8 mouse cellular contexts compared by ENCODE assay signal in genomic region chr11:117949392-117950091, GRCm38 (mm10). TPM values are rescaled to one million over a fixed set of nuclear protein-coding genes. Genes with fewer than 3 reads are reported as not detected.
DNase-seq lines count a peak whose midpoint lies in the region; ATAC-seq and TF ChIP-seq lines count a peak whose summit lies in the region.

No protein-coding gene starts in this region.

- peak overlapping the region; percentile 30 for H3K4me3 ChIP-seq in hindbrain, embryonic 16.5 days (ENCODE audit: low read length)
- H3K4me3 ChIP-seq in liver, embryonic 12.5 days: peak overlapping the region; percentile 39
- H3K4me3 ChIP-seq in myocyte: no peak overlapping the region

- 3% methylated on average over 43 of the region's 49 CpGs for WGBS in hindbrain, embryonic 16.5 days
- WGBS in liver, embryonic 12.5 days (ENCODE audit: insufficient replicate concordance): 5% methylated on average over 49 of the region's 49 CpGs

- H3K9ac ChIP-seq in hindbrain, embryonic 16.5 days (ENCODE audit: low read depth, low read length): peak overlapping the region; percentile 35
- H3K9ac ChIP-seq in liver, embryonic 12.5 days: peak overlapping the region; percentile 42

- no peaks in the 10 kb centered on the region for H3K9me3 ChIP-seq in hindbrain, embryonic 16.5 days (ENCODE audit: control insufficient read depth, low read length)
- H3K9me3 ChIP-seq in liver, embryonic 12.5 days (replicated peaks): no peaks in the 10 kb centered on the region

- peak; percentile 82 for DNase-seq in adrenal gland, adult 2 months
- DNase-seq in adrenal gland, postnatal 4 days (ENCODE audit: low spot score in 2 of 2): no peak
- DNase-seq in adrenal gland, postnatal 36 days: peak; percentile 75 to 81
- DNase-seq in gastrocnemius, postnatal 14 days: peak; percentile 96
- peak; percentile 81 for DNase-seq in urinary bladder, postnatal 25 days (ENCODE audit: low spot score)

- no peak overlapping the region for H3ac ChIP-seq in myocyte (ENCODE audit: control insufficient read depth, insufficient read length)

- no peaks in the 10 kb centered on the region for H3K79me2 ChIP-seq in myocyte (ENCODE audit: control insufficient read depth, insufficient read depth)

- peak; percentile 80 for ATAC-seq in hindbrain, embryonic 16.5 days
- ATAC-seq in liver, embryonic 12.5 days: peak; percentile 18; the same call in 1 of the 2 replicates

- no peak overlapping the region for H3K27ac ChIP-seq in hindbrain, embryonic 16.5 days (ENCODE audit: low read depth, low read length)
- H3K27ac ChIP-seq in liver, embryonic 12.5 days: no peak overlapping the region

- intact Hi-C loops in gastrocnemius, postnatal 14 days (cut with DNase I; ENCODE audit: low total_unique reads): no loop called here

- H3K36me3 ChIP-seq in hindbrain, embryonic 16.5 days (ENCODE audit: control insufficient read depth, insufficient read depth, low read length): no peaks in the 10 kb centered on the region
- no peaks in the 10 kb centered on the region for H3K36me3 ChIP-seq in liver, embryonic 12.5 days
- no peaks in the 10 kb centered on the region for H3K36me3 ChIP-seq in myocyte (ENCODE audit: control insufficient read depth, insufficient read depth)

- H3K4me2 ChIP-seq in hindbrain, embryonic 16.5 days (ENCODE audit: low read length): peak overlapping the region; percentile 61
- peak overlapping the region; percentile 64 for H3K4me2 ChIP-seq in liver, embryonic 12.5 days
- H3K4me2 ChIP-seq in myocyte (ENCODE audit: low read depth): peak overlapping the region; percentile 84

- TF ChIP-seq POLR2A in myocyte (IDR thresholded peaks at IDR 0.05; ENCODE audit: insufficient read length, low read depth): peak; percentile 55

- H3K27me3 ChIP-seq in hindbrain, embryonic 16.5 days (replicated peaks; ENCODE audit: control insufficient read depth, insufficient read depth, low read length): peaks cover 5% of the 10 kb centered on the region
- peaks cover 73% of the 10 kb centered on the region for H3K27me3 ChIP-seq in liver, embryonic 12.5 days (replicated peaks)
- no peaks in the 10 kb centered on the region for H3K27me3 ChIP-seq in myocyte (ENCODE audit: control insufficient read depth, insufficient read depth, insufficient read length)

- H3K4me1 ChIP-seq in hindbrain, embryonic 16.5 days (ENCODE audit: control insufficient read depth, insufficient read depth, low read depth, low read length): peaks cover 15% of the 10 kb centered on the region
- peaks cover 14% of the 10 kb centered on the region; the same call in 1 of the 2 replicates for H3K4me1 ChIP-seq in liver, embryonic 12.5 days

TF ChIP-seq in myocyte, 11 proteins besides CTCF, POLR2A, EP300 and RAD21:
- TF ChIP-seq TCF12 (IDR thresholded peaks at IDR 0.05; ENCODE audit: insufficient read depth, poor library complexity, severe bottlenecking): no peak
- TF ChIP-seq POLR2AphosphoS2 (IDR thresholded peaks at IDR 0.05; ENCODE audit: insufficient read length, low read depth): no peak
- no peak for TF ChIP-seq E2F4 (IDR thresholded peaks at IDR 0.05; ENCODE audit: insufficient read depth)
- TF ChIP-seq SRF (IDR thresholded peaks at IDR 0.05; ENCODE audit: control insufficient read depth, insufficient read length, low read depth): no peak
- TF ChIP-seq MYOG (IDR thresholded peaks at IDR 0.05; ENCODE audit: control insufficient read depth in 1 of 3, insufficient read depth in 1 of 3, insufficient read length in 2 of 3, low read depth in 2 of 3): peak; percentile 52 to 95 (median 91)
- peak; percentile 55 for TF ChIP-seq CEBPB (IDR thresholded peaks at IDR 0.05; ENCODE audit: insufficient read depth, poor library complexity, severe bottlenecking)
- TF ChIP-seq USF1 (IDR thresholded peaks at IDR 0.05; ENCODE audit: low read depth): no peak
- peak in 2 of 3 experiments; percentile 93 to 97 for TF ChIP-seq MYOD1 (IDR thresholded peaks at IDR 0.05; ENCODE audit: control insufficient read depth in 1 of 3, insufficient read length in 2 of 3, low read depth in 2 of 3)
- TF ChIP-seq REST (IDR thresholded peaks at IDR 0.05; ENCODE audit: insufficient read depth, insufficient read length): no peak
- peak; percentile 69 for TF ChIP-seq TCF3 (IDR thresholded peaks at IDR 0.05; ENCODE audit: insufficient read length, low read depth)
- TF ChIP-seq MAX (IDR thresholded peaks at IDR 0.05; ENCODE audit: low read depth): peak; percentile 15

RNA-seq across cellular contexts. Expression of gene Socs3, which starts 20.3 kb away (rescaled TPM):
- total RNA-seq in adrenal gland, adult 2 months (2021): 1 to 10 TPM; 3.2 to 6.9 TPM
- polyA plus RNA-seq in adrenal gland, adult 2 months (2012; rRNA removed): 14.1 and 14.8 TPM in 2 replicates
- total RNA-seq in adrenal gland, postnatal 4 days (2021): 10 to 100 TPM; 11.8 to 12.7 TPM
- 10 to 100 TPM in 1 of 2 experiments, 1 to 10 TPM in 1; 6.6 to 17.5 TPM for total RNA-seq in adrenal gland, postnatal 36 days (2021)
- 1 to 10 TPM; 2.9 to 3.7 TPM for total RNA-seq in gastrocnemius, postnatal 14 days (2021)
- polyA plus RNA-seq in hindbrain, embryonic 16.5 days (2015; fragmentation: Nextera tagmentation; extraction: Ambion mirVana): 7.5 and 8.9 TPM in 2 replicates
- 8.6 and 9.8 TPM in 2 replicates for polyA plus RNA-seq in liver, embryonic 12.5 days (2016; fragmentation: Nextera tagmentation; extraction: Ambion mirVana)
- polyA plus RNA-seq in myocyte (2012; fragmentation: generic; extraction: Trizol): 27.3 TPM

RNA-seq across cellular contexts. Expression of gene Pgs1, which starts 36.5 kb away (rescaled TPM):
- 10 to 100 TPM; 53.9 to 54.5 TPM for total RNA-seq in adrenal gland, adult 2 months (2021)
- 99.4 and 165 TPM in 2 replicates for polyA plus RNA-seq in adrenal gland, adult 2 months (2012; rRNA removed)
- 10 to 100 TPM; 39.1 to 40.4 TPM for total RNA-seq in adrenal gland, postnatal 4 days (2021)
- 10 to 100 TPM; 54.7 to 58.7 TPM for total RNA-seq in adrenal gland, postnatal 36 days (2021)
- total RNA-seq in gastrocnemius, postnatal 14 days (2021): 10 to 100 TPM; 15.6 to 17.1 TPM
- polyA plus RNA-seq in hindbrain, embryonic 16.5 days (2015; fragmentation: Nextera tagmentation; extraction: Ambion mirVana): 67.3 and 68.4 TPM in 2 replicates
- 26.4 and 29.6 TPM in 2 replicates for polyA plus RNA-seq in liver, embryonic 12.5 days (2016; fragmentation: Nextera tagmentation; extraction: Ambion mirVana)
- 61.6 TPM for polyA plus RNA-seq in myocyte (2012; fragmentation: generic; extraction: Trizol)

Comparison
In these comparisons a context has a peak if more than half of its experiments do, and no peak if none do; other contexts are left out.
1. DNase-seq: peak in adrenal gland, adult 2 months (single experiment), adrenal gland, postnatal 36 days (2 of 2), gastrocnemius, postnatal 14 days (single experiment) and urinary bladder, postnatal 25 days (single experiment); none in adrenal gland, postnatal 4 days (0 of 2).
2. Peak in every context shown above with its lines, with median percentiles within 50 percentile points of each other: H3K4me2 ChIP-seq.